Mouse (Mus musculus) megakaryocyte-erythroid progenitor cell, adult 5-6 weeks (primary cell): ENCODE results near the gene Prl3a1. TPM values are rescaled to one million over a fixed set of nuclear protein-coding genes. Genes with fewer than 3 reads are reported as not detected.

Experiments used
- ATAC-seq: replicated peaks from 2 replicates; pipeline ENCODE4 v1.8.0; 2016; ENCODE audit warnings: mild to moderate bottlenecking, inconsistent platforms; ENCODE audit not compliant: severe bottlenecking, poor library complexity, low FRiP score, low TSS enrichment
- total RNA-seq, 2 experiments: library from RNA; stranded (forward) in 1 of 2; stranded (reverse) in 1 of 2; fragments of 200-1000, 215-1000 nt in 1 of 2; fragments of >200 nt in 1 of 2; fragmentation: Nextera tagmentation in 1 of 2; gene quantifications; 2 replicates each; pipeline ENCODE4 v1.2.3; 2014 to 2017

Prl3a1 gene
- total RNA-seq (2014; fragmentation: Nextera tagmentation) = not detected in 2 replicates
- not detected in 2 replicates for total RNA-seq (2017)

GRCm38 (mm10) chr13:27259136-27259535 is at the start of gene Prl3a1:
TSS of gene Prl3a1 (plus strand) at chr13:27259436.
- ATAC-seq = no peak

GRCm38 (mm10) chr13:27241547-27241946 is 17.7 kb upstream of the Prl3a1 start, which contains the start of gene Prl3b1:
TSS of gene Prl3b1 (plus strand) at chr13:27241847.
- no peak for ATAC-seq

- no peak for ATAC-seq
Observed at GRCm38 (mm10) chr13:27312334-27313225, 53.3 kb downstream of the Prl3a1 start, which contains the start of gene Prl6a1. TSS of gene Prl6a1 (plus strand) at chr13:27312627.

Other genes with a start within 250 kb of the Prl3a1 start
- gene Prl, start 201.9 kb upstream of the Prl3a1 start, total RNA-seq (2014; fragmentation: Nextera tagmentation) = not detected in 2 replicates
- gene Prl, start 201.9 kb upstream of the Prl3a1 start, total RNA-seq (2017) = not detected in 2 replicates
- not detected in 2 replicates for gene Prl3d1, start 165.2 kb upstream of the Prl3a1 start, total RNA-seq (2014; fragmentation: Nextera tagmentation)
- not detected in 2 replicates for gene Prl3d1, start 165.2 kb upstream of the Prl3a1 start, total RNA-seq (2017)
- not detected in 2 replicates for gene Prl3d2, start 137.7 kb upstream of the Prl3a1 start, total RNA-seq (2014; fragmentation: Nextera tagmentation)
- not detected in 2 replicates for gene Prl3d2, start 137.7 kb upstream of the Prl3a1 start, total RNA-seq (2017)
- not detected in 2 replicates for gene Prl3d3, start 102.6 kb upstream of the Prl3a1 start, total RNA-seq (2014; fragmentation: Nextera tagmentation)
- not detected in 2 replicates for gene Prl3d3, start 102.6 kb upstream of the Prl3a1 start, total RNA-seq (2017)
- not detected in 2 replicates for gene Prl3c1, start 62.8 kb upstream of the Prl3a1 start, total RNA-seq (2014; fragmentation: Nextera tagmentation)
- not detected in 2 replicates for gene Prl3c1, start 62.8 kb upstream of the Prl3a1 start, total RNA-seq (2017)
- gene Prl3b1, start 17.6 kb upstream of the Prl3a1 start, total RNA-seq (2014; fragmentation: Nextera tagmentation) = not detected in 2 replicates
- not detected in 2 replicates for gene Prl3b1, start 17.6 kb upstream of the Prl3a1 start, total RNA-seq (2017)
- gene Prl6a1, start 53.2 kb downstream of the Prl3a1 start, total RNA-seq (2014; fragmentation: Nextera tagmentation) = not detected in 2 replicates
- gene Prl6a1, start 53.2 kb downstream of the Prl3a1 start, total RNA-seq (2017) = not detected in 2 replicates
- gene Prl8a2, start 86.2 kb downstream of the Prl3a1 start, total RNA-seq (2014; fragmentation: Nextera tagmentation) = not detected in 2 replicates
- not detected in 2 replicates for gene Prl8a2, start 86.2 kb downstream of the Prl3a1 start, total RNA-seq (2017)
- gene Prl2b1, start 131.4 kb downstream of the Prl3a1 start, total RNA-seq (2014; fragmentation: Nextera tagmentation) = not detected in 2 replicates
- gene Prl2b1, start 131.4 kb downstream of the Prl3a1 start, total RNA-seq (2017) = not detected in 2 replicates
- not detected in 2 replicates for gene Prl8a6, start 179.3 kb downstream of the Prl3a1 start, total RNA-seq (2014; fragmentation: Nextera tagmentation)
- gene Prl8a6, start 179.3 kb downstream of the Prl3a1 start, total RNA-seq (2017) = not detected in 2 replicates